Mouse (Mus musculus) frontal cortex, adult 2 months (tissue): ENCODE data around the gene Wfdc15a. TPM values are rescaled to one million over a fixed set of nuclear protein-coding genes. Genes with fewer than 3 reads are reported as not detected.
"Not testable (repeated sequence)": the region's sequence is repeated elsewhere in the genome, so short reads cannot be mapped to it uniquely, and the experiment has no call there.

Experiments
- DNase-seq, 2 experiments: peaks; one replicate each; pipeline ENCODE4 v3.0.0; 2022; ENCODE audit warnings: low spot score in 1 of 2; ENCODE audit errors: extremely low spot score in 1 of 2
- polyA plus RNA-seq: library from polyadenylated mRNA; depleted of rRNA; stranded (reverse); fragments of >200 nt; gene quantifications from 2 replicates; pipeline ENCODE4 v1.2.3, GENCODE M21; 2012; rRNA removed

Gene Wfdc15a
- not detected in 2 replicates for polyA plus RNA-seq

- DNase-seq = no peak
Measured at GRCm38 (mm10) chr2:164199626-164200327, at the start of gene Wfdc15a. Gene Wfdc15a (minus strand): TSS chr2:164200130.

- DNase-seq = no peak
Measured at GRCm38 (mm10) chr2:164238366-164238765, 38.4 kb upstream of the Wfdc15a start, which contains the start of gene Svs2. Gene Svs2 (minus strand): TSS chr2:164238466.

- DNase-seq = no peak
Measured at GRCm38 (mm10) chr2:164232671-164233070, 32.7 kb upstream of the Wfdc15a start.

- no peak for DNase-seq
Measured at GRCm38 (mm10) chr2:164228361-164229070, 28.6 kb upstream of the Wfdc15a start.

GRCm38 (mm10) chr2:164221522-164221921, 21.6 kb upstream of the Wfdc15a start, which contains the start of gene Wfdc15b:
Gene Wfdc15b (minus strand): TSS chr2:164221660.
- no peak for DNase-seq

- DNase-seq = no peak
Measured at GRCm38 (mm10) chr2:164219295-164219694, 19.4 kb upstream of the Wfdc15a start.

- peak; percentile 4 to 45 for DNase-seq
Measured at GRCm38 (mm10) chr2:164212711-164213110, 12.8 kb upstream of the Wfdc15a start.

- DNase-seq = no peak
Measured at GRCm38 (mm10) chr2:164210892-164211291, 11.0 kb upstream of the Wfdc15a start.

GRCm38 (mm10) chr2:164206676-164207075, 6.7 kb upstream of the Wfdc15a start:
- peak in 1 of 2 experiments; percentile 26 for DNase-seq

GRCm38 (mm10) chr2:164206011-164206410, 6.1 kb upstream of the Wfdc15a start:
- not testable (repeated sequence) for DNase-seq

GRCm38 (mm10) chr2:164196700-164196990, 3.3 kb downstream of the Wfdc15a start:
- no peak for DNase-seq

GRCm38 (mm10) chr2:164195971-164196699, 3.8 kb downstream of the Wfdc15a start:
- no peak for DNase-seq

- DNase-seq = no peak
Measured at GRCm38 (mm10) chr2:164194959-164195630, 4.8 kb downstream of the Wfdc15a start.

GRCm38 (mm10) chr2:164192279-164192678, 7.7 kb downstream of the Wfdc15a start:
- DNase-seq = no peak

GRCm38 (mm10) chr2:164190576-164190975, 9.4 kb downstream of the Wfdc15a start, which contains the start of gene Wfdc12:
Gene Wfdc12 (minus strand): TSS chr2:164190608.
- no peak for DNase-seq

- DNase-seq = no peak
Measured at GRCm38 (mm10) chr2:164188722-164189121, 11.2 kb downstream of the Wfdc15a start.

- no peak for DNase-seq
Measured at GRCm38 (mm10) chr2:164184145-164184719, 15.7 kb downstream of the Wfdc15a start.

- no peak for DNase-seq
Measured at GRCm38 (mm10) chr2:164183340-164183739, 16.6 kb downstream of the Wfdc15a start.

GRCm38 (mm10) chr2:164182692-164183255, 17.2 kb downstream of the Wfdc15a start, which contains the start of gene Wfdc5:
Gene Wfdc5 (minus strand): TSS chr2:164182742.
- DNase-seq = no peak

- DNase-seq = no peak
Measured at GRCm38 (mm10) chr2:164180770-164181169, 19.2 kb downstream of the Wfdc15a start.
